Mouse (Mus musculus): ENCODE results near the gene Mmp9.
A peak's percentile ranks its signal among the peaks of the same experiment; 100 is the strongest.

GRCm38 (mm10) chr2:164924100-164924857 lies 16.3 kb upstream of the Mmp9 start:
- TF ChIP-seq POLR2A (IDR thresholded peaks at IDR 0.05; ENCODE audit: borderline replicate concordance, insufficient read depth, low read length) (no peak), CTCF (IDR thresholded peaks at IDR 0.05; ENCODE audit: borderline replicate concordance, insufficient read depth, low read depth, low read length) (peak; percentile 96)

Data from cerebellum, adult 2 months (tissue).